Mouse (Mus musculus) hindbrain, embryonic 10.5 days (tissue): ENCODE results near the gene Vav3. TPM values are rescaled to one million over a fixed set of nuclear protein-coding genes. Genes with fewer than 3 reads are reported as not detected.

Source experiments
- DNase-seq: peaks from one replicate; pipeline ENCODE4 v3.0.0-alpha.2; 2017; ENCODE audit warnings: low spot score
- H3K27ac ChIP-seq: fragments of 300-500 bp; sonication (generic); 2 replicates; pipeline ENCODE4 v1.5.1; 2016; ENCODE audit warnings: mild to moderate bottlenecking, moderate library complexity
- H3K27me3 ChIP-seq: fragments of 300-500 bp; sonication (generic); 2 replicates; pipeline ENCODE4 v1.6.1; 2016; ENCODE audit warnings: mild to moderate bottlenecking; ENCODE audit not compliant: poor library complexity, insufficient read depth, severe bottlenecking
- H3K36me3 ChIP-seq: fragments of 300-500 bp; sonication (generic); 2 replicates; pipeline ENCODE4 v1.6.1; 2016; ENCODE audit warnings: mild to moderate bottlenecking, moderate library complexity
- H3K4me1 ChIP-seq: fragments of 300-500 bp; sonication (generic); replicated peaks from 2 replicates; pipeline ENCODE4 v1.6.1; 2016; ENCODE audit warnings: mild to moderate bottlenecking
- H3K4me3 ChIP-seq: fragments of 300-500 bp; sonication (generic); 2 replicates; pipeline ENCODE4 v1.5.1; 2016; ENCODE audit warnings: mild to moderate bottlenecking, moderate library complexity
- H3K9me3 ChIP-seq: fragments of 300-500 bp; sonication (generic); 2 replicates; pipeline ENCODE4 v1.6.1; 2016; ENCODE audit warnings: mild to moderate bottlenecking, moderate library complexity
- WGBS: fragments of 180-500 bp; shearing (Covaris S2); methylation state at CpG from one replicate; pipeline ENCODE4 v1.1.7; 2016; 5-methylcytosine and 5-hydroxymethylcytosine counted together
- polyA plus RNA-seq: library from polyadenylated mRNA; unstranded; fragments of >200 nt; fragmentation: Nextera tagmentation; extraction: Ambion mirVana; gene quantifications from 2 replicates; pipeline ENCODE4 v1.2.1, GENCODE M21; 2016

Vav3 gene
- polyA plus RNA-seq, 1 experiment from 2014 or later: 12.2 TPM

GRCm38 (mm10) chr3:109491568-109491967 lies 151.1 kb downstream of the Vav3 start:
- H3K36me3 ChIP-seq: no peaks in the 10 kb centered on the region
- 8% methylated on average over 2 of the region's 2 CpGs for WGBS
- no peaks in the 10 kb centered on the region for H3K9me3 ChIP-seq
- no peak overlapping the region for H3K4me3 ChIP-seq
- H3K27ac ChIP-seq: no peak overlapping the region
- H3K27me3 ChIP-seq: no peaks in the 10 kb centered on the region
- H3K4me1 ChIP-seq: peaks cover 16% of the 10 kb centered on the region
- peak; percentile 28 for DNase-seq

DNA sequence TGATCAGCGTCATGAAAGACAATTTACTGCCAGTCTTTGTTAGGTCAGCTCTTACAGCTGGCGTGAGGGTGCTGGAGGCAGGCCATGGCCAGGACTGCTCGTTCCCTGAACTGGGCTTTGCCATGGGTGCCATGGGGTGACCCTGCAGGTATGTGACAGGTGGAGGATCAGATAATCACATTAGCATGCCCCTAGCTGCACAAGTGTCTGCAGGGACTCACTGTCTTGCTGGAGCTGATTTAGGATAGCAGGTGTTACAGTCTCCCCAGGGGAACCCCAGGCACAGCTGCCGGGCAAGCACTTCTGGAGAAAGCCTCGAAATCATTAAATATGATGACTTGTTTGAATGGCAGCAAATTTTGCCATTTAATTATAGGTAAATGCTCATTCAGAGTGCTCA lies 156.0 kb downstream of the Vav3 start:
- peak; percentile 12 for DNase-seq
- Histone ChIP-seq H3K27ac (no peak overlapping the region), H3K4me1 (no peaks in the 10 kb centered on the region; the same call in 1 of the 2 replicates), H3K36me3 (no peaks in the 10 kb centered on the region), H3K9me3 (no peaks in the 10 kb centered on the region), H3K4me3 (no peak overlapping the region), H3K27me3 (no peaks in the 10 kb centered on the region)
- 71% methylated on average over 5 of the region's 5 CpGs for WGBS

GRCm38 (mm10) chr3:109497074-109497473 lies 156.6 kb downstream of the Vav3 start:
- H3K27me3 ChIP-seq: no peaks in the 10 kb centered on the region
- H3K27ac ChIP-seq: no peak overlapping the region
- no peak for DNase-seq
- H3K36me3 ChIP-seq: no peaks in the 10 kb centered on the region
- 80% methylated on average over 4 of the region's 4 CpGs for WGBS
- no peak overlapping the region for H3K4me3 ChIP-seq
- H3K9me3 ChIP-seq: no peaks in the 10 kb centered on the region
- no peaks in the 10 kb centered on the region; the same call in 1 of the 2 replicates for H3K4me1 ChIP-seq

DNA sequence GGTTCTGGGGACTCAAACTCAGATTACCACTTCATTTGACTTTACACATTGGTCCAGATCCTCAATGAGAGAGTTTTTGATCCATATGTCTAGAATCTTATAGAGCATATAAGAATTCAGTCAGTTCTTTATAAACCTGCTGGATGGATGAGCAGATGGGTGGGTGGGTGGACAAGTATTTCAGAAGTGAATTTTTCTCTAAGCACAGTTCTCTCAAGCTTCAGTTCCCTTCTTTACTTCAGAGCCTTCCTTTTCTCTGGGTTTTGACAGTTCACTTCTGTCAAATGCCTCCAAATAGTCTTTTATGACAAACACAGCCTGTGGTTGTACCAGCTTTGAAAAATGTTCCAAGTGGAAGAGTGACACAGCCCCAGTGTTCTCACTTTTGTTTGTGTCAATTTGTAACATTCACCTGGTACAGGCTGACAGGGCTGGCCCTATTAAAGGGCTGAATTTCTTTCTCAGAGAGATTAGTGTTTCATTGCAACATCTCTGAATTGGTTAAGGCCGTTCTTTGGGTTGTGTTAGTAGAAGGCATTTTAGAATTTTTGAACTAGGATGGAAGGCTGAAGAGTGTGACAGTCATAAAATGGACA lies 159.5 kb downstream of the Vav3 start:
- H3K4me3 ChIP-seq: no peak overlapping the region
- no peaks in the 10 kb centered on the region; the same call in 1 of the 2 replicates for H3K4me1 ChIP-seq
- H3K36me3 ChIP-seq: no peaks in the 10 kb centered on the region
- H3K27ac ChIP-seq: no peak overlapping the region
- H3K27me3 ChIP-seq: no peaks in the 10 kb centered on the region
- WGBS: 94% methylated on average over 1 of the region's 1 CpGs
- DNase-seq: no peak
- no peaks in the 10 kb centered on the region for H3K9me3 ChIP-seq

- Histone ChIP-seq H3K27ac (no peak overlapping the region), H3K36me3 (no peaks in the 10 kb centered on the region), H3K9me3 (no peaks in the 10 kb centered on the region), H3K4me3 (no peak overlapping the region), H3K4me1 (no peaks in the 10 kb centered on the region), H3K27me3 (no peaks in the 10 kb centered on the region)
- WGBS: 80% methylated on average over 1 of the region's 1 CpGs
- no peak for DNase-seq
Observed at GRCm38 (mm10) chr3:109509784-109510183, 169.3 kb downstream of the Vav3 start.

DNA sequence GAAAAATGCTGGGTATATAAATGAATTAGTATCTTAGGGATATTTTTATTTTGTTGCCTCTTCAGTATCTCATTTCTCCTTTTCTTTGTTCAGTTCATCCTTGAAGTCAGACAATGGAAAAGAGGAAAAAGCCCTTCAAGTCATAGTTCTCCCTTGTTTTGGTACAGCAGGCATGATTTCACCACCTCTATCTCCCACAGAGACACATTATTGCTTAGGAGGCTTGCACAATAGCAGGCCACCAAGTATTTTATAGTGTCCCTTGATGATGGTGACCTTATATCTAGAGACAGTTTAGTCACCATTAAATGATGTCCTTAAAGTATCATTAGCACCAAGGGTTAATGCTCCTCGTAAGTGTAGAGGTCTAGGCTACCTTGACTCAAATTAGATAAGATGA lies 171.4 kb downstream of the Vav3 start:
- no peak overlapping the region for H3K4me3 ChIP-seq
- 88% methylated on average over 1 of the region's 1 CpGs for WGBS

GRCm38 (mm10) chr3:109515479-109515878 lies 175.0 kb downstream of the Vav3 start:
- Histone ChIP-seq H3K27ac (no peak overlapping the region), H3K9me3 (no peaks in the 10 kb centered on the region), H3K36me3 (no peaks in the 10 kb centered on the region), H3K4me3 (no peak overlapping the region), H3K4me1 (peaks cover 3% of the 10 kb centered on the region; the same call in 1 of the 2 replicates), H3K27me3 (no peaks in the 10 kb centered on the region)
- DNase-seq: no peak
- WGBS: 86% methylated on average over 3 of the region's 3 CpGs

More for the DNA sequence above, 171.4 kb downstream of the Vav3 start:
- no peak for DNase-seq
- no peaks in the 10 kb centered on the region for H3K36me3 ChIP-seq
- H3K9me3 ChIP-seq: no peaks in the 10 kb centered on the region
- H3K27ac ChIP-seq: no peak overlapping the region
- H3K27me3 ChIP-seq: no peaks in the 10 kb centered on the region
- H3K4me1 ChIP-seq: no peaks in the 10 kb centered on the region

GRCm38 (mm10) chr3:109516372-109516771 lies 175.9 kb downstream of the Vav3 start:
- no peak overlapping the region for H3K4me3 ChIP-seq
- no peak for DNase-seq
- 92% methylated on average over 10 of the region's 10 CpGs for WGBS
- H3K36me3 ChIP-seq: no peaks in the 10 kb centered on the region
- H3K4me1 ChIP-seq: peaks cover 3% of the 10 kb centered on the region; the same call in 1 of the 2 replicates
- H3K27ac ChIP-seq: no peak overlapping the region
- no peaks in the 10 kb centered on the region for H3K9me3 ChIP-seq
- H3K27me3 ChIP-seq: no peaks in the 10 kb centered on the region

- no peaks in the 10 kb centered on the region for H3K27me3 ChIP-seq
- H3K36me3 ChIP-seq: no peaks in the 10 kb centered on the region
- 83% methylated on average over 7 of the region's 7 CpGs for WGBS
- no peaks in the 10 kb centered on the region for H3K9me3 ChIP-seq
- H3K4me1 ChIP-seq: peaks cover 3% of the 10 kb centered on the region; the same call in 1 of the 2 replicates
- no peak overlapping the region for H3K4me3 ChIP-seq
- no peak for DNase-seq
- H3K27ac ChIP-seq: no peak overlapping the region
Observed at GRCm38 (mm10) chr3:109522115-109522514, 181.7 kb downstream of the Vav3 start.

- no peak overlapping the region for H3K27ac ChIP-seq
- WGBS: 92% methylated on average over 12 of the region's 12 CpGs
- H3K9me3 ChIP-seq: no peaks in the 10 kb centered on the region
- no peaks in the 10 kb centered on the region for H3K4me1 ChIP-seq
- H3K4me3 ChIP-seq: no peak overlapping the region
- H3K36me3 ChIP-seq: no peaks in the 10 kb centered on the region
- no peaks in the 10 kb centered on the region for H3K27me3 ChIP-seq
- no peak for DNase-seq
Observed at GRCm38 (mm10) chr3:109525825-109526224, 185.4 kb downstream of the Vav3 start.

DNA sequence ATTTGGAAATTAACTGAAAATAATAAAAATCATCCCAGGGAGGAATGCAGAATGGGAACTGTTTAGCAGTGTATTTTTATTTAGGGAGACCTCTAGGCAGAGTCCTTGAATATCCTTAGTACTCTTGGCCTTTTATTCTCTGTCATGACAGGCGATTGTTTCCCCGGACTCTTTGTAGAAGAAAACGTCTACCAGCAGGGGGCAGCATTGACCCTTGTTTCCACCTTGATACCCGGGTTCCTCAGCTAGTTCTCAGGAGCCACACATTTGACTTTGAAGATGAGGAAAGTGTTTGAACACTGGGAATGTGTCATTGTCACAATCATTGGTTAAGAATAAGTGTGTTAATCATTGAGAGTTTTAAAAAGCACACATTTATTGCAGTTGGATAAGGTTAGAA lies 185.8 kb downstream of the Vav3 start:
- H3K4me1 ChIP-seq: no peaks in the 10 kb centered on the region
- no peak overlapping the region for H3K4me3 ChIP-seq
- no peaks in the 10 kb centered on the region for H3K36me3 ChIP-seq
- peak; percentile 83 for DNase-seq
- no peaks in the 10 kb centered on the region for H3K27me3 ChIP-seq
- 8% methylated on average over 4 of the region's 4 CpGs for WGBS
- H3K9me3 ChIP-seq: no peaks in the 10 kb centered on the region
- H3K27ac ChIP-seq: no peak overlapping the region

DNA sequence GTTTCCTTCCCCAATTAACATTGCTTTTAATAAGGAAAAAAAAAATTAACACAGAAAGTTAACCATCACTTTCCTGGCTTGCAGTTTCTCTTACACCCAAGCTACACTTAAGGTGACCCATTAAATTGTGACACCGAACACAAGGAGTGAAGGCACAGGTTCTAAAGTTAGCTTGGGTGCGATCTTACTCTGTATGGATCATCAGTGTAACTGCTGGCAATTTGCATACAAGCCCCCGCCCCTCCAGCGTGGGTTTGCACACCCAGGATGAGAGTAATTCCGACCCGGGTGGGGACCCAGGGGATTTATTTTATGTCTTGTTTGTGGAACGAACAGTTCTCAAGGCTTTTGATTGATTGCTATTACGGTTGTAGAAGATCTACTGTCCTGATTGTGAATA lies 186.2 kb downstream of the Vav3 start:
- H3K9me3 ChIP-seq: no peaks in the 10 kb centered on the region
- DNase-seq: no peak
- H3K27ac ChIP-seq: no peak overlapping the region
- 73% methylated on average over 8 of the region's 8 CpGs for WGBS
- no peak overlapping the region for H3K4me3 ChIP-seq
- no peaks in the 10 kb centered on the region for H3K27me3 ChIP-seq
- H3K4me1 ChIP-seq: no peaks in the 10 kb centered on the region
- H3K36me3 ChIP-seq: no peaks in the 10 kb centered on the region

- 50% methylated on average over 4 of the region's 4 CpGs for WGBS
- no peaks in the 10 kb centered on the region for H3K27me3 ChIP-seq
- DNase-seq: no peak
- H3K36me3 ChIP-seq: no peaks in the 10 kb centered on the region
- H3K27ac ChIP-seq: no peak overlapping the region
- H3K4me1 ChIP-seq: no peaks in the 10 kb centered on the region
- H3K4me3 ChIP-seq: no peak overlapping the region
- H3K9me3 ChIP-seq: no peaks in the 10 kb centered on the region
Observed at GRCm38 (mm10) chr3:109528688-109529087, 188.2 kb downstream of the Vav3 start.

DNA sequence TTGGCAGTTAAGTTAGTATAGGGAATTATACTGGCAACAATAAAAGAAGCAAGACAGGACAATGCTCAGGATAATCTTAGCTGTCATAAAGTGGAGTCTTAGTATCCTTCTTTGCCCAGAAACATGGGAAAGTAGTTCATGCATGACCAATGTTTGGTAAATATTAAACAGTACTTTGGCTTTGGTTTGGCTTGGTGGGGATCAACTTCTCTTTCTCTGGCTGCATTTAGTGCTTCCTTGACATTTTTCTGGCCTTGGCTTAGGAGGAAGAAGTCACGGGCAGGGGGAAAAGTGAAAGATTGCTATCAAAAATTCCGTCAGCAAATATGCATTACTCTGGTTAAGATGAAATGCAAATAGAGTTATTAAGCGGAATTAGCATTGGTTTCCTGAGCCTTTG lies 197.2 kb downstream of the Vav3 start:
- no peaks in the 10 kb centered on the region for H3K9me3 ChIP-seq
- H3K27me3 ChIP-seq: no peaks in the 10 kb centered on the region
- no peaks in the 10 kb centered on the region for H3K36me3 ChIP-seq
- H3K4me1 ChIP-seq: no peaks in the 10 kb centered on the region
- no peak overlapping the region for H3K27ac ChIP-seq
- WGBS: 88% methylated on average over 3 of the region's 3 CpGs
- DNase-seq: no peak
- H3K4me3 ChIP-seq: no peak overlapping the region
